Mouse (Mus musculus): ENCODE results near the gene Dab1.

The Dab1 gene

DNA sequence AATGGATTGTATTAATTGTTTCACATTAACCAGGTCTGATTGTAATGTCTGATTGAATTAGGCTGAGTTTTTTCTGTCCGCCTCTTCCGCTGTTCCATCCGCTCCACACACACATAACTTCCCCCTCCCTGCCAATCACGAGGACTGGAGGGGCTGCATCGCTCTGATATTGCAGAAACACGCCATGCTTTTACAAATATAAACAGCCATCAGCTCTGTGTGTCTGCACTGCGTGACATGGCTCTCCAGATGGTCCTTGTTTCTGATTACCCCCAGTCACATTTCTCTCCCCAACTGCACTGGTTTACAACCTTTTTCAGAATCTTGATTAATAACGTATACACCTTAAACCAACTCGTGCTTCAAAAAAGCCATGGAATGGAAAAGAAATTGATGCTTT is 831.5 kb downstream of the Dab1 start:
- DNase-seq (ENCODE audit: low spot score), result no peak

DNA sequence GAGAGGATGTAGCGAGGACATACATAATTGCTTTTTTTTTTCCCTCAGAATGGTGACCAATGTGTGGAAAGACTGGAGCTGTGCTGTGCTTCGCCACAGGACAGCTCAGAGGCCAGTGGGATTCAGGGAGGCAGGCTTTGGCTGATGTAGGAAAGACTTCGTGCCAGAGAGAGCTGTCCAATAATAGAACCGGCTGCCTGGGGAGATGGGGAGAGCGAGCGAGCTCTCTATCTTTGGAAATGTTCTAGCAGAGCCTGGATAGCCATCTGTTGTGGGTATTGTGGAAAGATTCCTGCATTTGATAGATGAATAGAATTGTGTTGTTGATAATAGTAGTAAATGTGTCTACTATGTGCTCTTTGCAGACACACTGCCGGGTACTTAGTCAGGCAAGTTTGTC is 833.4 kb downstream of the Dab1 start:
- peak; percentile 59 for DNase-seq (ENCODE audit: low spot score)

DNA sequence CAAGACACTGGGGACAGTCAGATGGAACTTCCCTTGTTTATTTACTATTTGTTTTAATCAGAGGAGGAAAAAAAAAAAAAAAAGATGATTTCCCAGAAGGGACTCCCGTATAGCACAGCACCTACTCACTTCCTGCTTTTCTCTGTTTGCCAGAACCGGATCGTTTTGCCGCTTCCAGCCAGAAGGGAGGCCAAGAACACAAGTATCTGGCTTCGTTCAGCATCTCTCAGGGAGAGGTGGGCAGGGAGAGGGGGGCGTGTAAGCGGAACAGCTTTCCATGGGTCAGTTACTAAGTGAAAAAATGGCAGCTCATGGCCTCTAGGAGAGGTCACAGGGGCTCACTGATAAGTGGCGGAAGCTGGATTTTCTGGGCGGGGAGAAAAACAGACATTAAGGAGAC is 836.0 kb downstream of the Dab1 start:
- no peak for DNase-seq (ENCODE audit: low spot score)

DNA sequence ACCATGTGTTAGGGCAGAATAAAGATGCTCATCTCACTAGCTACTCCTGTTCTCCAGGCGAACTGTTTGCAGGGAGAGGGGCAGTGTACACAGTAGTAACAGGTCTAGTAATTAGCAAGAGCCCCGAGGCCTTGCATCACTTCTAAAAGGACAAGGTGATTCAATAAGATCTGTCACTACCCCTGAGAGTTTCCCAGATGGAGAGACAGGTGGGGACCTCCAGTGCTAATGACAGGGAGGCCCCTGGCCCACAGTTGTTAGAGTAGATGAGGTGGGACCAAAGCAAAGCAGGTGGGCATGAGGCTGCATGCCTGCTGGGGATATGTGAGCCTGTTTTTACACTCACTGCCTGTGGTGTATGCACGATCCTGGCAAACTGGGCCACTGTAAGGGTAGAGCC is 836.6 kb downstream of the Dab1 start:
- no peak for DNase-seq (ENCODE audit: low spot score)

DNA sequence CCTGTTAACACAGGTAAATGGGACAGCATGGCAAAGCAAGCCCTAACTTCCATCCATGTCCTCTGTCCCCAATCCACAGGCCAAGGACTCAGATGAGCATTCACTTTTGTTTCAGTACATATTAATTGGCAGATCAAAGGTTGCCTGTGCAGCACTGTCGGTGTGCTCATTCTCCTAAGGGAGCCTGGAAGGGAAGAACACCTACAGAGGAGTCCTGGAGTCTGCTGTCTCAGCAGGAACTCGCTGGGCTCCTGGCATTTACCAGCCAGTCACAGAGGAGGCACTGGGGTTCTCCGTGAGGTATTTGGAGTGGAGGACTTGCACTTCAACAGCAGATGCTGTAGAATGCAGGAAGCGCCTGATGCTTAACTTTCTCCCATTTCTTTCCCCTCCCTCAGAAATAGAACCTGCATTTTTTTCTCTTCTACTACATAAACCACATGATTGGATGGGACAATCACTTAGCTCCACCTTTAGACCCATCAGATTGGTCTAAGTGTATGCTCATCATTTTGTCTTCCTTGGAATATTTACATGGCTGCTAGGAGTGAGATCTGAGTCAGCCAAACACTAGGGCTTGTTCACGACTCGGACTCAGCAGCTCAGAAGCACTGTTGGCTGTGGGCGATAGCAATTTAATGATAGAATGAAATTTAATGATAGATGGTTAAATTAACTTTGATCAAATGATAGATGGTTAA is 837.2 kb downstream of the Dab1 start:
- no peak for DNase-seq (ENCODE audit: low spot score)

DNA sequence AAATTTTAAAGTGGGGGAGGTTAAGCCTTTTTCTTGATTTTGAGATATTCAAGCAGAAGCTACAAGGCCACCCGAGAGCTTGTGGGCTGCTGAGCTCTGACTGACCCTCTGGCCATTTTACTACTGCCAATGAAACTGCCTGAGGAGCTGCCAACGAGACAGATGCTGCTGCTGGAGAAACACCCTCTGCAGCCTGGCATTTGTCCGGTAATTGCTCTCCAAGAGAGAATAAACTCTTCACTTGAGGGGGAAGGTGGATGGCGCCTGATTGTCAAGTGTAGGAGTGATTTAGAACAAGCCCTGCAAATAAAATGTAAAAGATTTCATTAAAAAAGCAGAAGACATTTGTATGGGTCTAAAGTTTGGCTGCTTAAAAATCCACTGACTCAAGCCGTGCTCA is 839.6 kb downstream of the Dab1 start:
- DNase-seq (ENCODE audit: low spot score), result peak; percentile 37

DNA sequence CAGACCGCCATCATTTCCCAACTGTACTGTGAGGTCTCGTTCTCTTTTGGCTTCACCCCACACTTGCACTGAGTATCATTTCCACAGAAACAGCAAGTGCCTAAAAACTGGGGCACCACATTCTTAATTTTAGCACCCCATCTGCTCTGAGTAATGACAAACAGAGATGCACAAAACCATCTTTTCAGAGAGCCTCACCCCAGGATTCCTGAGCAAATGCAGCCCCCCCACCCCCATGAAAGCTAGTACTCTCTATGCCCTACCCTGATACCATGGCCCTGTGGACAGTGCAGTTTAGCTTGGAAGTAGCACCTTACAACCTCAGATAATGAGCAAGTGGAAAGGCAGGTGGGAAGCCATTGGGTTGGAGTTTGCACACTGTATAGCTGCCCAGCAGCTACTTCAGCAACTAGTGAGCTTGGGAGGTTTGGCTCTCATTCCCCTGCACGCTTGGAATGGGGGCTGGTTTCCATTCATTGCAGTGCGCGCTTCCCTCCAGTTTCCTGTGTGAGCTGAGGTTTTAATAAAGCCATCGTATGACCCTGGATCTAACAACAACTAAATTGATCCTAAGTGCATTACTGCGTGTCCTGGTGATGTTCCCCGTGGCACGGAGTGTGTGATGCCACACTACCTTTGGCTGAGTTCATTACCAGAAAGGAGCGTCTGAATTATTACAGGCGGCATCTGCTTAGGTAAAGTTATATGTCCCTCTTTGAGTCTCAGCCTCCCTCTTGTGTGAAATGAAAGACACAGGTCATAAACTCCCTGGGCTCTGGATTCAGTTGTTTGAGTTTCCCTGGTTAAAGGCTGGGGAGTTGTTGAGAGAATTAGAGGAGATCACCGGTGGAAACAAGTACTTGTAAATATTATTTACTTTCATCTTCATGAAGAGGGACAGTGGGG is 842.2 kb downstream of the Dab1 start:
- no peak for DNase-seq (ENCODE audit: low spot score)

DNA sequence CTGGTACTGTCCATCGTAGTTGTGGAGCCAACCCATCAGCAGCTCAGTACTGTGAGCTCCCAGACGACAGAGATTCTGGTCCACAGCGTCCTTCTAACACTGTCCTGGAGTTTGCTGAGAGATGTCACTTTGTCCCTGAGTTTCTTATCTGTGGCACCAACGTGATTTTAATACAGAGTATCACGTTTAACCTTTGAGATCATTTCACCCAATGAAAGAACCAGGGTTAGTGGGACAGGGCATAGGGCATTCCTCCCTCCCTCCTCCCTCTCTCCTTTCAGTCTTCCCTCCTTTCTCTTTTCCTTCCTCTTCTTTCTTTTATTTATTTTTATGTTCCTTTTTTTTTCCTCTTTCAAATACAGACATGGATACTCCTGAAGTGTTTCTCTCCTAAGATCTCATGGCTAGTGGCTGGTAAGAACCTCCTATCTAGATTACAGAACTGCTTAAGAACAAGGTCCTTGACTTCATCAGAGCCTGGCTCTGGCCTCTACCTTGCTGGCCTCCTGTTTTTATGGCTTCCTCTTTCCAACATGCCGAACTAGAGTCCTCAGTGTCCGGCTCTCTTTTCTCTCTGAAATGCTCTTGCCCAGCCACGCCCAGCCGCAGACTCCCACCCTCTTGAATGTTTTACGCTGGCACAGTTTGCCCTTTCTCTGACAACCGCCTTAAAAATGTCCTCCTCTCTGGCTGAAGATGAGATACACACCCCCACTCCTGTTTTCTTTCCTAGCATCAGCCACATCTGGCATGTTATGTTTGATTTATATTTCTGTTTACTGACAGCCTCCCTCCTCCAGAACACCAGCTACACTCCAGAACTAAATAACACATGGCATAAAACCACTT is 844.0 kb downstream of the Dab1 start:
- no peak for DNase-seq (ENCODE audit: low spot score)

DNA sequence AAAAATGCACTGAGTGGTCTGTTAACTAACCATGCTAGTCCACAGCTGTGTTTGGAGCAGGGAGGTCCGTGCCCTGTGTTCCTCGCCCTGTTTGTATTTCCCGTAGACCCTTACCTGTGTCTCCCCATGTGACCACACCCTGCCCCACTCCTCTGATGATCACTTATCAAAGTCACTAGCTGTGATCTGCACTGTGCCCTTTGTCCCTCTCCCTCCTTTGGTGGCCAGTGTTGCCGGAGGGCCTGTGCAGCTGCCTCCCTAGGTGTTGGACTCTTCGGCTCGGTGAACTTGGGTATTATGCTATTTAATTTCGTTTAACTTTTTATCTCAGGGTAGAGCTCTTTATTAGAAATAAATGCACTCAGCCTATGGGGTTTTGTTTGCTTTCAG is 844.6 kb downstream of the Dab1 start:
- DNase-seq (ENCODE audit: low spot score), result no peak

DNA sequence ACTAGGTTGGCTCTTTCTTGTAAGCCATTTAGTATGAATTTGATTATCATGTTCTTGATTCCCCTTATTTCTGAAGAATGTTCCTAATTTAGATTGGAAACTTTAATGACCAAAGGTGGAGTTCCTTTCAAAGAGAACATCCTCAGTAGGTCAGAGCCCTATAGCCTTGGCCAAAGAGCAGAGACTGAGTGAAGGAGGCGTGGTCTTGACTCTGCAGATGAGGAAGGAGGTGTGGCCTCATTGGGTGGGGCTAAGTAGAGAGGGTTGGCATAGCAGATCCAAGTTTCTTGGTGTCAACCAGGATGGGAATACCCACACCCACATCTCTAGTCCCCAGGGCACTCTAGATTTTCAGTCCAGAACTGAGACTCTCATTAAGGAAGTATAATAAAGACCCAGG is 846.4 kb downstream of the Dab1 start:
- no peak for DNase-seq (ENCODE audit: low spot score)

DNA sequence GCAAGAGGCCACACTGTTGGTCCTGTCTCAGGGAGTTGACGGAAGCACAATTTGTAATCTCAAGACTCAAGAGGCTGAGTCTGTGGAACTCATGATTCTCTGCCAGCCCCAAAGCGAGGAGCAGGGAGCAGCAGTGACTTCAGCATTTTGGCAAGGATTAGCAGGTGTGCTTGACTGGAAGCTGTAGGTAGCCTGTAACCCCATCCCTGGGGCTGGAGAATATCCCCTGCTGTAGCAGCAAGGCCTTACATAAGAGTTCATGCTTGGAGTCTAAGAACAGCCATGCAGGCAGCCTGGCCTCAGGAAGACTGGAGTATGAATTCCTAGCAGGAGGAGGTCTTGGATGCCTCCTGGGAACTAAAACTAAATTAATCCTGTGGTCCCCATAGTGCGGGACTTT is 849.5 kb downstream of the Dab1 start:
- no peak for DNase-seq (ENCODE audit: low spot score)

DNA sequence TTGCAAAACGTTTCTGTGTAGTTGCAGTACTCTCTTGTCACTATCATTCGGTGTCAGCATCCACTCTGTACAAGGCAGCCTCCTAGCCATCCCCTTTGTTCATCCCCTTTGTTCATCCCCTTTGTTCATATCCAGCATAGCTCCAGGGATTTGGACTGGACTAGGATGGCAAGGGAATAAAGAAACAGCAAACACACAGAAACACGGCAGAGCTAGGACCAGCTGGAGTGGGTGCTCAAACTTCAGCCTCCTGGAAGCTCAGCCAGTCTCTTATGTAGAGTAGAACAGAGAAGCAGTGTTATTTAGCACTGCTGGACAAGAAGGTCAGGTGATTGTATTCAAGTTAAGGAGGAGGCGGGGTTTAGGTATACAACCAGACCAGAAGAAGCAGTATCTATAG is 853.8 kb downstream of the Dab1 start:
- DNase-seq (ENCODE audit: low spot score), result no peak

DNA sequence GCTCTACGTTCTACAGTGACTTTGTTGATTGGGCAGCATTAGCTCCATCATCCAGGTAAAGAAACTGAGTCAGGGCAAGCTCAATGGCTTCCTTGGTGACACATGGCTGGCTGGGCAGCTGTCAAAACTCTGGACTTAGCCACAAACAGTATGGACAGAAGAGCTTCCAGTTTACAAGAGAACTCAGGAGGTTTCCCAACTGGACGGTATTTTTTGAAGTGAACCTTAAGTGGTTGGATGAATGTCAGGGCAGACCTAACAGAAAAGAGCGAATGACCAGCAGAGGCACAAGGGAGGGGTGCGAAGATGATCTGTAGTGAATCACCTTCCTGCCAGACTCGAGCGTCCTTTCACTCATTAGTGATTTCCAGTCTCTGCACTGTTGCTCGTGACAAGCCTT is 857.7 kb downstream of the Dab1 start:
- DNase-seq (ENCODE audit: low spot score), result no peak

DNA sequence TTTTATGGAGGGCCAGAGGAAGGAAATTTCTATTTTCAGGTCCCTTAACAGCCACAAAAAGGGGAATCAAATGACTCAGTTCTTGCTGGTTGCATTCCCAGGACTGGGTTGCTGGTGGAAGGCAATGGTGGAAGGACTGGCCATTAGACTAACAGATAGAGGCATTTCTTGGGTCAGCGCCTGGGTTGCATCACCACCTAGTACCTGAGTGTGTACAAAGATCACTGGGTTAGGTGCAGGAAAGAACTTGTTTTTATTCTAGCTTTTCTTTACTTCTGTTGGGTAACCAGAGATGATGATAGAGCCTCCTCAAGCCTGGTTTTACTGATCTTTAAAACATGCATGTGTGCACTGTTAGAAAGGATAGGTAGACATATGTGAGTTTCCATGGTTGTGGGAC is 864.8 kb downstream of the Dab1 start:
- DNase-seq (ENCODE audit: low spot score), result no peak

DNA sequence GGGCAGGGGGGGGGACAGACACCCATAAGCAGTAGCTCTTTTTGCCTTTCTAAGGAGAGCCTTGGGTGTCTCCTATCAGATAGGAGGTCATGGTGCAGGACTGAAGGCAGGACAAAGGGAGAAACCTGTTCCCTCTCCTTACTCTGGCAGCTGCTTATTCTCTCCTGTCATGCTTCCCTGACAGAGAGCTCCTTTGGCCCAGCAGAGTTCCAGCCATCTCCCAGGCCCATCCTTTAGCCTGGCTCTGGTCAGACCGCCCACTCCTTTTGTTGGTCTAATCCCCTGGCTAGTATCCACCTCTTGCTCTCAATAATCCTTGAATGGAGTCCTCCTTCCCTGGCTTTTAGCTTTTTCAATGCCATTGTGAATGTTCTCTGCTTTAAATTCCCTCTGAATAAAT is 878.1 kb downstream of the Dab1 start:
- DNase-seq (ENCODE audit: low spot score), result no peak

DNA sequence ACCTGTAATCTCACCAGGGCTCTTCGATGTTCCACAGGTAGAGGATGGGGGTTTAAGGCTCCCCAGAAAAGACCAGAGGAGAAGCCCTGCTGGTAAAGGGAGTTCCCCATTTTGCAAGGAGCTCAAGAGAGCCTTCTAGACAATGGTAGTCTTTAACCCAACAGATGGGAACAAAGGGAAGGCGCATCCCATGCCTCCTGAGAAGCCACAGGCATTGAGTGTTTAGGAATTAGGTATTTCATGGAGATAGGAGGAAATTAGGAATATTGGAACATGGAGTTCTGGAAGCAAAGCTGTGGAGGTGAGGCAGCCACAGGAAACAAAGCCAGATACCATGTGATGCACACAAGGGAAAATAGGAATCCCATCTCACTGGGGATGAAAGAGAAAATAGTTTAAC is 881.0 kb downstream of the Dab1 start:
- no peak for DNase-seq (ENCODE audit: low spot score)

DNA sequence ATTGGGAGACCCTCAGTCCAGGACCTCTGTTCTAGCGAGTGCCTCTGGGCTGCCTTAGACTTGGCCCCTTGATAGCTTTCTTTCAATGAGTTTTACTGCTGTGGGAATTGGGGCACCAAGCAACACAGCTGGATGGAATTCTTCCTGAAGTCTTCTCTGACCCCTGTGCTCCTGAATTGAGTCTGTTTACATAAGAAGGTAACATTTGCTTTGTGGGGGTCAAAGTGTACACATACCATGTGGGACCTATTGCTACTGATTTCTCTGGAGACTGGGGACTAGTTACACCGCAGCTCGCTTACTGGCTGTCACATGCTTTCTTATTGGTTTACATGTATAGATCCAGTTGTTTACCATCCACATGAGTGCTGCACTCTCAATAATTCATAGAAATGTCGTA is 881.5 kb downstream of the Dab1 start:
- no peak for DNase-seq (ENCODE audit: low spot score)

DNA sequence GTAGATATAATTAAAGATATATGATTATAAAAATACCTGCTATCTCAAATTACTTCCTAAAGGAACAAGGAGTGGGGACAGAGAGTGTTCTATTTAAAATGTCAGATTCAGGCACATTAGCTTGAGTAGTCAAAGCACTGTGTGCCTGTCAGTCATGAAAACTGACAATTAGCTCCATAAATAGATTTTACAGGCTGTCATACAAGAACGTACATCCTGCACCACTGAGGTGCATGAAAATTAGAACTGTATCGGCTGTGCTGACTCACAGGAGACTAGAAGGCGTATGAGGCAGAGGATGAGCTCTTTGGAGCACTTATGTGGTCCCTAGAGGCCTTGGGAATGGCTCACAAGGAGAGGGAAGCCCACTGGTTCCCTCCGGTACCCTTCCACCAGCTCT is 882.1 kb downstream of the Dab1 start:
- peak; percentile 24 for DNase-seq (ENCODE audit: low spot score)

DNA sequence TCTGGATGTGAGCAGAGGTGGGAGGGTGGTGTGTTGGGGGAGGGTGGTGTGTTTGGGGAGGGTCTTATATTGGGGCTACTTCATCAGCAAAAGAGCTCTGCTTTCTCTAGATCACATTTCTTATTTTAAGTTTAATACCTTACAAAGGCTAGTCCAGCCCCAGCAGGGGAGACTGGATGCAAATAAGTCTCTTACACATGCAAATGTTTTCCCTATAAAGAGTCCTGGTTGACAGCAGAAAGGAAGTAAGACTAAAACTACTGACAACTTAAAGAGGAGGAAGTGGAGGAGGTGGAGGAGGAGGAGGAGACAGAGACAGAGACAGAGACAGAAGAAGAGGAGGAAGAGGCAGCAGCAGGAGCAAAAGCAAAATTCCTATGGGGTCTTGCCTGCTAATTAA is 885.8 kb downstream of the Dab1 start:
- DNase-seq (ENCODE audit: low spot score), result no peak

DNA sequence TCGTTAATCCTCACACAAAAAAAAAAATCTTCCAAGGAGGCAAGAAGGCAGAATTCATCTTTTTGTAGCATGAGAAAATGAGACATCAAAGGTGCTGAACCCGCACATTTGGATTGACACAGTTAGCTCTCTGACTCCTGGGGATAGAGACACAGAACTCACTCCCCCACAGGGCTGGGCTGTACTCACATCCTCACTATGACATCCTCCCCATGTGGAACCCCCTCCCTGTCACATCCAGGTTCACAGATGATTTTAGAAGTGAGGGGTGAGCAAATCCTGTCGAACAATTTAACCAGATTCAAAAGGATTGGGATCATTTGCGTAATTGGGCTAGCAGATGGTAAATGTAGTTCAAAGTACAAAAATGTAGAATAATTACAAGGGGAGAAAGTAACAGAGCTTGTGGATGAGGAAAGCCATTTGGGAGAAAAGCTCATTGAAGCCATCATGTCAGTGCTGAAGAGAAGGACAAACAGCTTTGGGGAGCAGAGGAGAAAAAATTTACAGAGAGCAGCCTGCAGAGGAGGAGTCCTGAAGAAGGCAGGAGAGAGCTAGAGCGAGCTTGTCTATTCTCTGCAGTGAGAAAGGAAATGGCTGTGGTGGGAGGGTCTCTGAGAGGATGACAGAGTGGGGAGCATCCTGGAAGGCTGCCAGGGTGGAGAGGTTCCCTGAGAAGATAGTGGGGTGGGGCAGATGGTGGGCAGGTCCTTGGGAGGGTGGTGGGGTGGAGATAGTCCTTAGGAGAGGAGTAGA is 890.2 kb downstream of the Dab1 start:
- DNase-seq (ENCODE audit: low spot score), result no peak

DNA sequence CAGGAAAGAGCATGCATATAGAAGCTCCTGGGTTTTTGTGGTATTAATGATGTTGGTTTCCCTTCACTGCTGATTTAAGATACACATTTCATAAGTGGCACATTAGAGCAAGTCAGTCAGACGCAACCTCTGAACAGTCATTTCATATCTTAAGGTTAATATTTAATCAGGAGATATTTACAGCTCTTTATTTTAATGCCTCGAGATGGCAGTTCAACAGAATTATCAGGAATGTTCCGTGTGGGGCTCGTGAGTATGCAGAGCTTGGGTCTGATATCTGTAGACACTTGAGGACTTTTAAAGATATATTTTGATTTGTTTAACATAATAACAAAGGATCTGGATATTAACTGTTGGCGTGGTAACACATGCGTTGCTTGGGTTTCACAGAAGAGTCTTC is 892.7 kb downstream of the Dab1 start:
- no peak for DNase-seq (ENCODE audit: low spot score)

DNA sequence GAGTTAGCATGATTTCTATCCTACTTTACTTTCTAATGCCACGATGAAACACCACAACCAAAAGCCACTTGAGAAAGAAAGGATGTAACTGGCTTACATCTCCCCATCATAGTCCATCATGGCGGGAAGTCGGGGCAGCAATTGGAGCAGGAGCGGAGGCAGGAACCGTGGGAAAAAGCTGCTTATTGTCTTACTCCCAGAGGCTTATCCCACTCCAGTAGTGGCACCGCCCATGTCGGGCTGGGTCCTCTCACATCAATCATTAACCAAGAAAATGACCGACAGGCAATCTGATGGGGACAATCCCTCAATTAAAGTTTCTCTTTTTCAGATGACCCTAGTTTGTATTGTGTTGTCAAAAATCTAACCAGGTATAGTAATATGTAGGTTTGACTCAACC is 893.4 kb downstream of the Dab1 start:
- DNase-seq (ENCODE audit: low spot score), result no peak
